20 mouse cellular contexts compared by ENCODE assay signal in genomic region chr8:3576211-3576960, GRCm38 (mm10). TPM values are rescaled to one million over a fixed set of nuclear protein-coding genes. Genes with fewer than 3 reads are reported as not detected.
"Had no signal": no experiment of that assay in that cellular context is flagged by ENCODE, and none has a peak within 500 bp of the region (broad histone marks: within the 10 kb centered on the region; RNA-seq: fewer than 3 reads in every experiment).

No protein-coding gene starts in this region.

- H3K36me3 ChIP-seq: limb, embryonic 13.5 days; midbrain, embryonic 15.5 days; neural tube, embryonic 15.5 days had no signal

- DNase-seq: kidney, postnatal 10 days; kidney, postnatal 4 days; left cerebral cortex, postnatal 4 days; lung, adult 18-20 months; right cerebral cortex, postnatal 4 days; spleen, adult 18-20 months; thymus, adult 18-20 months; thymus, postnatal 14 days had no signal

- H3K9ac ChIP-seq: limb, embryonic 13.5 days; liver, embryonic 14.5 days; midbrain, embryonic 15.5 days; neural tube, embryonic 15.5 days had no signal

- ATAC-seq: midbrain, embryonic 15.5 days had no signal

- H3K27me3 ChIP-seq: limb, embryonic 13.5 days; midbrain, embryonic 15.5 days; neural tube, embryonic 15.5 days had no signal

- H3K27ac ChIP-seq: layer of hippocampus, adult 2 months; limb, embryonic 13.5 days; liver, embryonic 14.5 days; macrophage; midbrain, embryonic 15.5 days; neural tube, embryonic 15.5 days had no signal

- H3K4me3 ChIP-seq: layer of hippocampus, adult 2 months; limb, embryonic 13.5 days; megakaryocyte, embryonic 14.5 days; midbrain, embryonic 15.5 days; neural tube, embryonic 15.5 days had no signal

- H3K9me3 ChIP-seq: limb, embryonic 13.5 days; midbrain, embryonic 15.5 days; neural tube, embryonic 15.5 days had no signal

- H3K4me1 ChIP-seq: megakaryocyte, embryonic 14.5 days; midbrain, embryonic 15.5 days; neural tube, embryonic 15.5 days had no signal

- H3K4me2 ChIP-seq: limb, embryonic 13.5 days; midbrain, embryonic 11.5 days; midbrain, embryonic 15.5 days; neural tube, embryonic 15.5 days had no signal

RNA-seq across cellular contexts. Expression of gene C330021F23Rik, which starts 8.6 kb away (rescaled TPM):
- total RNA-seq: layer of hippocampus, adult 2 months; layer of hippocampus, postnatal 10 days; left cerebral cortex, postnatal 10 days; left cerebral cortex, postnatal 4 days had no signal
- polyA plus RNA-seq: macrophage had no signal

RNA-seq across cellular contexts. Expression of gene Pcp2, which starts 49.0 kb away (rescaled TPM):
- total RNA-seq: layer of hippocampus, postnatal 10 days; left cerebral cortex, postnatal 10 days; liver, adult 2 months had no signal
- polyA plus RNA-seq: liver, adult 2 months; macrophage; neural tube, embryonic 11.5 days had no signal
